Mouse (Mus musculus): ENCODE results near the gene Bfsp2. TPM values are rescaled to one million over a fixed set of nuclear protein-coding genes. Genes with fewer than 3 reads are reported as not detected.
A peak's percentile ranks its signal among the peaks of the same experiment; 100 is the strongest.

The Bfsp2 gene
- polyA plus RNA-seq (2014; fragmentation: Nextera tagmentation; extraction: Ambion mirVana): 3.3 and 3.7 TPM in 2 replicates

GRCm38 (mm10) chr9:103480044-103480576, at the start of gene Bfsp2:
TSS of gene Bfsp2 (minus strand) at chr9:103480420.
- H3K4me2 ChIP-seq (ENCODE audit: low read depth, low read length): no peak within 1 kb of the TSS
- ATAC-seq (ENCODE audit: low read depth): no peak
- peaks cover 10% of the 10 kb centered on the region for H3K4me1 ChIP-seq (ENCODE audit: control insufficient read depth, insufficient read depth, low read length)
- H3K9me3 ChIP-seq (ENCODE audit: control insufficient read depth, low read length): no peaks in the 10 kb centered on the region
- no peak within 1 kb of the TSS for H3K27ac ChIP-seq (replicated peaks; ENCODE audit: low read depth, low read length)
- 81% methylated on average over 9 of the region's 9 CpGs for WGBS
- DNase-seq (ENCODE audit: low spot score): peak; percentile 21
- no peaks in the 10 kb centered on the region for H3K36me3 ChIP-seq (ENCODE audit: control insufficient read depth, insufficient read depth, low read length)
- H3K9ac ChIP-seq (ENCODE audit: low read depth, low read length): no peak within 1 kb of the TSS
- H3K27me3 ChIP-seq (replicated peaks; ENCODE audit: control insufficient read depth, insufficient read depth, low read length): no peaks in the 10 kb centered on the region
- no peak within 1 kb of the TSS for H3K4me3 ChIP-seq (ENCODE audit: low read depth, low read length)

- Histone ChIP-seq H3K9ac (ENCODE audit: low read depth, low read length) (no peak overlapping the region), H3K27ac (replicated peaks; ENCODE audit: low read depth, low read length) (no peak overlapping the region), H3K36me3 (ENCODE audit: control insufficient read depth, insufficient read depth, low read length) (no peaks in the 10 kb centered on the region), H3K27me3 (replicated peaks; ENCODE audit: control insufficient read depth, insufficient read depth, low read length) (no peaks in the 10 kb centered on the region), H3K9me3 (ENCODE audit: control insufficient read depth, low read length) (no peaks in the 10 kb centered on the region), H3K4me1 (ENCODE audit: control insufficient read depth, insufficient read depth, low read length) (peaks cover 14% of the 10 kb centered on the region; the same call in 1 of the 2 replicates), H3K4me2 (ENCODE audit: low read depth, low read length) (no peak overlapping the region), H3K4me3 (ENCODE audit: low read depth, low read length) (no peak overlapping the region)
- ATAC-seq (ENCODE audit: low read depth): peak; percentile 30; the same call in 1 of the 2 replicates
- peak; percentile 74 for DNase-seq (ENCODE audit: low spot score)
- WGBS: 11% methylated on average over 10 of the region's 10 CpGs
Measured at GRCm38 (mm10) chr9:103525041-103525537, 44.9 kb upstream of the Bfsp2 start.

- ATAC-seq (ENCODE audit: low read depth) (no peak), DNase-seq (ENCODE audit: low spot score) (no peak)
- Histone ChIP-seq H3K36me3 (ENCODE audit: control insufficient read depth, insufficient read depth, low read length) (no peaks in the 10 kb centered on the region), H3K9me3 (ENCODE audit: control insufficient read depth, low read length) (no peaks in the 10 kb centered on the region), H3K9ac (ENCODE audit: low read depth, low read length) (no peak overlapping the region), H3K4me2 (ENCODE audit: low read depth, low read length) (no peak overlapping the region), H3K4me3 (ENCODE audit: low read depth, low read length) (no peak overlapping the region), H3K27me3 (replicated peaks; ENCODE audit: control insufficient read depth, insufficient read depth, low read length) (no peaks in the 10 kb centered on the region), H3K27ac (replicated peaks; ENCODE audit: low read depth, low read length) (no peak overlapping the region), H3K4me1 (ENCODE audit: control insufficient read depth, insufficient read depth, low read length) (peaks cover 14% of the 10 kb centered on the region; the same call in 1 of the 2 replicates)
- WGBS: 25% methylated on average over 5 of the region's 5 CpGs
Measured at GRCm38 (mm10) chr9:103524600-103524999, 44.4 kb upstream of the Bfsp2 start.

GRCm38 (mm10) chr9:103523742-103524403, 43.7 kb upstream of the Bfsp2 start:
- H3K36me3 ChIP-seq (ENCODE audit: control insufficient read depth, insufficient read depth, low read length): no peaks in the 10 kb centered on the region
- no peaks in the 10 kb centered on the region for H3K27me3 ChIP-seq (replicated peaks; ENCODE audit: control insufficient read depth, insufficient read depth, low read length)
- H3K9ac ChIP-seq (ENCODE audit: low read depth, low read length): no peak overlapping the region
- 0 out of 2 replicates have a peak, but pooled peaks cover 3% of the 10 kb centered on the region for H3K9me3 ChIP-seq (ENCODE audit: control insufficient read depth, low read length)
- ATAC-seq (ENCODE audit: low read depth) (no peak), DNase-seq (ENCODE audit: low spot score) (no peak)
- H3K4me3 ChIP-seq (ENCODE audit: low read depth, low read length): no peak overlapping the region
- no peak overlapping the region for H3K27ac ChIP-seq (replicated peaks; ENCODE audit: low read depth, low read length)
- WGBS: 49% methylated on average over 7 of the region's 7 CpGs
- no peak overlapping the region for H3K4me2 ChIP-seq (ENCODE audit: low read depth, low read length)
- H3K4me1 ChIP-seq (ENCODE audit: control insufficient read depth, insufficient read depth, low read length): peaks cover 14% of the 10 kb centered on the region; the same call in 1 of the 2 replicates

- Histone ChIP-seq H3K4me2 (ENCODE audit: low read depth, low read length) (no peak overlapping the region), H3K9ac (ENCODE audit: low read depth, low read length) (no peak overlapping the region), H3K27me3 (replicated peaks; ENCODE audit: control insufficient read depth, insufficient read depth, low read length) (no peaks in the 10 kb centered on the region), H3K4me1 (ENCODE audit: control insufficient read depth, insufficient read depth, low read length) (peaks cover 14% of the 10 kb centered on the region; the same call in 1 of the 2 replicates), H3K36me3 (ENCODE audit: control insufficient read depth, insufficient read depth, low read length) (no peaks in the 10 kb centered on the region), H3K4me3 (ENCODE audit: low read depth, low read length) (no peak overlapping the region), H3K27ac (replicated peaks; ENCODE audit: low read depth, low read length) (no peak overlapping the region), H3K9me3 (ENCODE audit: control insufficient read depth, low read length) (0 out of 2 replicates have a peak, but pooled peaks cover 3% of the 10 kb centered on the region)
- DNase-seq (ENCODE audit: low spot score) (no peak), ATAC-seq (ENCODE audit: low read depth) (no peak)
- 49% methylated on average over 6 of the region's 6 CpGs for WGBS
Measured at GRCm38 (mm10) chr9:103523008-103523407, 42.8 kb upstream of the Bfsp2 start.

- H3K9me3 ChIP-seq (ENCODE audit: control insufficient read depth, low read length): 0 out of 2 replicates have a peak, but pooled peaks cover under 1% of the 10 kb centered on the region
- no peaks in the 10 kb centered on the region for H3K27me3 ChIP-seq (replicated peaks; ENCODE audit: control insufficient read depth, insufficient read depth, low read length)
- 63% methylated on average over 2 of the region's 2 CpGs for WGBS
- H3K9ac ChIP-seq (ENCODE audit: low read depth, low read length): no peak overlapping the region
- H3K4me3 ChIP-seq (ENCODE audit: low read depth, low read length): no peak overlapping the region
- no peaks in the 10 kb centered on the region for H3K36me3 ChIP-seq (ENCODE audit: control insufficient read depth, insufficient read depth, low read length)
- no peak for ATAC-seq (ENCODE audit: low read depth)
- no peak overlapping the region for H3K27ac ChIP-seq (replicated peaks; ENCODE audit: low read depth, low read length)
- H3K4me1 ChIP-seq (ENCODE audit: control insufficient read depth, insufficient read depth, low read length): no peaks in the 10 kb centered on the region
- DNase-seq (ENCODE audit: low spot score): no peak
- no peak overlapping the region for H3K4me2 ChIP-seq (ENCODE audit: low read depth, low read length)
Measured at GRCm38 (mm10) chr9:103513884-103514283, 33.7 kb upstream of the Bfsp2 start.

GRCm38 (mm10) chr9:103512257-103512656, 32.0 kb upstream of the Bfsp2 start:
- no peak overlapping the region for H3K9ac ChIP-seq (ENCODE audit: low read depth, low read length)
- H3K27ac ChIP-seq (replicated peaks; ENCODE audit: low read depth, low read length): no peak overlapping the region
- H3K4me2 ChIP-seq (ENCODE audit: low read depth, low read length): no peak overlapping the region
- no peak for DNase-seq (ENCODE audit: low spot score)
- H3K36me3 ChIP-seq (ENCODE audit: control insufficient read depth, insufficient read depth, low read length): no peaks in the 10 kb centered on the region
- peaks cover under 1% of the 10 kb centered on the region; the same call in 1 of the 2 replicates for H3K4me1 ChIP-seq (ENCODE audit: control insufficient read depth, insufficient read depth, low read length)
- no peak overlapping the region for H3K4me3 ChIP-seq (ENCODE audit: low read depth, low read length)
- WGBS: 71% methylated on average over 6 of the region's 6 CpGs
- no peak for ATAC-seq (ENCODE audit: low read depth)
- no peaks in the 10 kb centered on the region for H3K27me3 ChIP-seq (replicated peaks; ENCODE audit: control insufficient read depth, insufficient read depth, low read length)
- no peaks in the 10 kb centered on the region for H3K9me3 ChIP-seq (ENCODE audit: control insufficient read depth, low read length)

GRCm38 (mm10) chr9:103506968-103507584, 26.9 kb upstream of the Bfsp2 start:
- Histone ChIP-seq H3K27me3 (replicated peaks; ENCODE audit: control insufficient read depth, insufficient read depth, low read length) (no peaks in the 10 kb centered on the region), H3K4me3 (ENCODE audit: low read depth, low read length) (no peak overlapping the region), H3K4me2 (ENCODE audit: low read depth, low read length) (no peak overlapping the region), H3K9me3 (ENCODE audit: control insufficient read depth, low read length) (no peaks in the 10 kb centered on the region), H3K36me3 (ENCODE audit: control insufficient read depth, insufficient read depth, low read length) (no peaks in the 10 kb centered on the region), H3K9ac (ENCODE audit: low read depth, low read length) (no peak overlapping the region), H3K4me1 (ENCODE audit: control insufficient read depth, insufficient read depth, low read length) (peaks cover 11% of the 10 kb centered on the region; the same call in 1 of the 2 replicates), H3K27ac (replicated peaks; ENCODE audit: low read depth, low read length) (no peak overlapping the region)
- no peak for DNase-seq (ENCODE audit: low spot score)
- peak; percentile 26; the same call in 1 of the 2 replicates for ATAC-seq (ENCODE audit: low read depth)
- 57% methylated on average over 7 of the region's 7 CpGs for WGBS
